Mouse (Mus musculus): Measurements from ENCODE around the gene Egln1. TPM values are rescaled to one million over a fixed set of nuclear protein-coding genes. Genes with fewer than 3 reads are reported as not detected.

Gene Egln1
- polyA plus RNA-seq (2016; fragmentation: Nextera tagmentation; extraction: Ambion mirVana), result 9.9 and 10.1 TPM in 2 replicates

GRCm38 (mm10) chr8:124949209-124950068, at the start of gene Egln1:
Gene Egln1 (minus strand): TSS chr8:124949324.
- Histone ChIP-seq H3K4me3 (peak within 1 kb of the TSS; percentile 90), H3K36me3 (peaks cover 11% of the 10 kb centered on the region), H3K27me3 (ENCODE audit: low read depth, poor library complexity, severe bottlenecking) (no peaks in the 10 kb centered on the region), H3K9me3 (replicated peaks) (no peaks in the 10 kb centered on the region), H3K27ac (peak within 1 kb of the TSS; percentile 97), H3K4me1 (peaks cover 41% of the 10 kb centered on the region)
- 7% methylated on average over 90 of the region's 98 CpGs for WGBS
- DNase-seq (ENCODE audit: low spot score), result peak; percentile 85

- Histone ChIP-seq H3K9me3 (replicated peaks) (no peaks in the 10 kb centered on the region), H3K4me1 (peaks cover 8% of the 10 kb centered on the region; the same call in 1 of the 2 replicates), H3K27ac (no peak overlapping the region), H3K36me3 (no peaks in the 10 kb centered on the region), H3K27me3 (ENCODE audit: low read depth, poor library complexity, severe bottlenecking) (peaks cover 14% of the 10 kb centered on the region), H3K4me3 (no peak overlapping the region)
- 81% methylated on average over 2 of the region's 2 CpGs for WGBS
- DNase-seq (ENCODE audit: low spot score), result no peak
Observed at GRCm38 (mm10) chr8:124995776-124996175, 46.7 kb upstream of the Egln1 start.

DNA sequence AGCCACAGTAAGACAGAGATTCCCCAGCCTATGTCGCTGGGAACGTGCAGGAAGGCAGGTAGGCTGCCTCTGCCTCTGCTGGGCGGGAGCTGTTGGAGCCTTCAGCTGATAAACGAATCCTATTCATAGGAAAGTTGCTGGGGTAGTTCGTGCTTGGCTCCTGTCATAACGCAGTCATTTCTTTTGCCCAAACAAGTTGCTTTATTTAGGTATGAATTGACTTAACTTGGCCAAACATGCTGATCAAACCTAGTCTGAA, 42.5 kb upstream of the Egln1 start:
- Histone ChIP-seq H3K36me3 (no peaks in the 10 kb centered on the region), H3K9me3 (replicated peaks) (no peaks in the 10 kb centered on the region), H3K27me3 (ENCODE audit: low read depth, poor library complexity, severe bottlenecking) (peaks cover 14% of the 10 kb centered on the region), H3K4me1 (peaks cover 8% of the 10 kb centered on the region; the same call in 1 of the 2 replicates), H3K27ac (no peak overlapping the region), H3K4me3 (no peak overlapping the region)
- DNase-seq (ENCODE audit: low spot score), result no peak
- WGBS, result 27% methylated on average over 6 of the region's 6 CpGs

DNA sequence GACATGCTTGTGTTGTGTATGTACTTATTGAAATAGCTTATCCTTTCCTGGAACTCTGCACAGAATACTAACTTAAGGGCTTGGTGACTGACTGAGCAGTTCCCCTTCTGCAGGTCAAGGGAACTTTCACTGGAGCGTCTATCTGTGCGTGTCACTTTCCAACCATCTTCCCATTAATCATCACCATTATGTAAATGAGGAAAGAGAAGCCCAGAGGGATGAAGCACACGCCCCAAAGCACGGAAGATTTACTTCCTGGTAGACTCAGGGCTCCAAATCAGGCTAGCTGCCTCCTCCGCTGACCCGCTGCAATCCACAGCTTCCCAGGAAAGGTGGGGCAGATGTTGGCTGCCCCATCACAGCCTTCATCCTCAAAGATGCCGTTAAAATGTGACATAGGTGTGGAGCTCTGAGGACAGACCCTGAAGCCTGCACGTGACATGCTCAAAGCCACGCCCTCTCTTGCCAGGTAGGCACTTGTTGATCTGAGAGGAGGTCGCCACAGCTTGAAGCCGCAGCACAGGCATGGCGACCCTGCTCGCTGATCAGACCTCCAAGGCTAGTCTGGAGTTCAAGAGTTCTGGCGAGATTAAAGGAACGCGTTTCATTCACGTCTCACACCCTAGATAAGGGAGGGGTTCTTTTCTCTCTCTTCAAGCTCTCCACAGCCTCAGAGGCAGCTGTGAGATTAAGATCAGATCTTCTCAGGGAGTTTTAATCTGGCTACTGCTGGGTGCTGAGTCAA, 42.0 kb upstream of the Egln1 start:
- Histone ChIP-seq H3K9me3 (replicated peaks) (no peaks in the 10 kb centered on the region), H3K27me3 (ENCODE audit: low read depth, poor library complexity, severe bottlenecking) (peaks cover 14% of the 10 kb centered on the region), H3K27ac (no peak overlapping the region), H3K4me3 (peak overlapping the region; percentile 17; the same call in 1 of the 2 replicates), H3K36me3 (no peaks in the 10 kb centered on the region), H3K4me1 (peaks cover 8% of the 10 kb centered on the region; the same call in 1 of the 2 replicates)
- 18% methylated on average over 17 of the region's 17 CpGs for WGBS
- DNase-seq (ENCODE audit: low spot score), result no peak

DNA sequence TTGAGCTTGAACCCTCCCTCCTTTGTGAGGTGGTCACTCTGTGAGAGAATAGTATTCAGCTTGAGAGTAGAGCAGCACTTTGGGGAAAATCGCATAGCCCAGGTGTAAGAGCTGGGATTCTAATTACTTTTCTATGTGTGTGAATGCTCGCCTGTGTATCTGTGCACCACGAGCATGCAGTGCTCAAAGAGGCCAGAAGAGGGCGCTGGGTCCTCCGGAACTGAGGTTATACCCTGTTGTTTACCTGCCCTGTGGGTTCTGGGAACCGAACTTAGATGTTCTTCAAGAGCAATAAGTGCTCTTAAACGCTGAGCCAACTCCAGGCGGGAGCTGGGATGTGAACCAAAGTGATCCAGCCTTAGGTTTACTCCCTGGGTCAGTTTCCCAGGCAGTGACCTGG, 31.7 kb upstream of the Egln1 start:
- Histone ChIP-seq H3K36me3 (no peaks in the 10 kb centered on the region), H3K27ac (no peak overlapping the region), H3K9me3 (replicated peaks) (peaks cover 2% of the 10 kb centered on the region; the same call in 1 of the 2 replicates), H3K4me3 (no peak overlapping the region), H3K27me3 (ENCODE audit: low read depth, poor library complexity, severe bottlenecking) (no peaks in the 10 kb centered on the region), H3K4me1 (no peaks in the 10 kb centered on the region)
- no peak for DNase-seq (ENCODE audit: low spot score)
- 78% methylated on average over 8 of the region's 8 CpGs for WGBS

GRCm38 (mm10) chr8:124980036-124980435, 30.9 kb upstream of the Egln1 start:
- WGBS, result 95% methylated on average over 3 of the region's 3 CpGs
- Histone ChIP-seq H3K36me3 (no peaks in the 10 kb centered on the region), H3K27me3 (ENCODE audit: low read depth, poor library complexity, severe bottlenecking) (no peaks in the 10 kb centered on the region), H3K9me3 (replicated peaks) (peaks cover 2% of the 10 kb centered on the region; the same call in 1 of the 2 replicates), H3K4me3 (no peak overlapping the region), H3K27ac (no peak overlapping the region), H3K4me1 (no peaks in the 10 kb centered on the region)
- no peak for DNase-seq (ENCODE audit: low spot score)

DNA sequence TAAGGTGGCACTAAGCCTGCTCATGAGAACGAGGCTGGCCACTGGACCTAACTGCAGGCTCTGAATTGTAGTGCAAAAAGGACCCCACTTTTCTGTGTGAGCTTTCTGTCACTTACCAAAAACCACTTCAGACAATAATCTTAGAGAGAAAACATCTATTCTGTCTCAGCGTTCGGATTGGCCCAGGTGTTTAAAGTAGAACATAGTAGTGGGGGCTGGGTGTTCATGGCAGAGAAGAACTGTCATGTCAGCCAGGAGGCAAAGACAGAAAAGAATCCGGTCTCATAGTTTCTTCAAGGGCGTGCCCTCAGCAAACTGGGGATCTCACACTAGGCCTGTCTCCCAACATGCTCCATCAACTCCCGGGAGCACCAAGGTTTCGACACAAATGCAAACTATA, 28.9 kb upstream of the Egln1 start:
- no peak for DNase-seq (ENCODE audit: low spot score)
- H3K4me3 ChIP-seq, result no peak overlapping the region
- no peaks in the 10 kb centered on the region for H3K36me3 ChIP-seq
- WGBS, result 91% methylated on average over 7 of the region's 7 CpGs
- H3K9me3 ChIP-seq (replicated peaks), result peaks cover 2% of the 10 kb centered on the region; the same call in 1 of the 2 replicates
- no peaks in the 10 kb centered on the region for H3K27me3 ChIP-seq (ENCODE audit: low read depth, poor library complexity, severe bottlenecking)
- H3K4me1 ChIP-seq, result no peaks in the 10 kb centered on the region
- no peak overlapping the region for H3K27ac ChIP-seq

- Histone ChIP-seq H3K4me3 (no peak overlapping the region), H3K36me3 (no peaks in the 10 kb centered on the region), H3K27me3 (ENCODE audit: low read depth, poor library complexity, severe bottlenecking) (no peaks in the 10 kb centered on the region), H3K4me1 (no peaks in the 10 kb centered on the region), H3K9me3 (replicated peaks) (peaks cover 2% of the 10 kb centered on the region; the same call in 1 of the 2 replicates), H3K27ac (no peak overlapping the region)
- no peak for DNase-seq (ENCODE audit: low spot score)
- WGBS, result 93% methylated on average over 6 of the region's 6 CpGs
Observed at GRCm38 (mm10) chr8:124976211-124976610, 27.1 kb upstream of the Egln1 start.

GRCm38 (mm10) chr8:124974254-124974653, 25.1 kb upstream of the Egln1 start:
- H3K9me3 ChIP-seq (replicated peaks), result no peaks in the 10 kb centered on the region
- no peak overlapping the region for H3K27ac ChIP-seq
- H3K36me3 ChIP-seq, result no peaks in the 10 kb centered on the region
- H3K4me1 ChIP-seq, result peaks cover 6% of the 10 kb centered on the region
- no peak overlapping the region for H3K4me3 ChIP-seq
- H3K27me3 ChIP-seq (ENCODE audit: low read depth, poor library complexity, severe bottlenecking), result no peaks in the 10 kb centered on the region
- WGBS, result 87% methylated on average over 4 of the region's 4 CpGs
- no peak for DNase-seq (ENCODE audit: low spot score)

- WGBS, result 81% methylated on average over 8 of the region's 8 CpGs
- DNase-seq (ENCODE audit: low spot score), result no peak
- H3K27me3 ChIP-seq (ENCODE audit: low read depth, poor library complexity, severe bottlenecking), result no peaks in the 10 kb centered on the region
- peaks cover 12% of the 10 kb centered on the region for H3K4me1 ChIP-seq
- H3K36me3 ChIP-seq, result no peaks in the 10 kb centered on the region
- H3K4me3 ChIP-seq, result no peak overlapping the region
- H3K27ac ChIP-seq, result no peak overlapping the region
- H3K9me3 ChIP-seq (replicated peaks), result no peaks in the 10 kb centered on the region
Observed at GRCm38 (mm10) chr8:124973221-124973620, 24.1 kb upstream of the Egln1 start.

GRCm38 (mm10) chr8:124970312-124970933, 21.3 kb upstream of the Egln1 start:
- no peaks in the 10 kb centered on the region for H3K9me3 ChIP-seq (replicated peaks)
- no peaks in the 10 kb centered on the region for H3K36me3 ChIP-seq
- no peaks in the 10 kb centered on the region for H3K27me3 ChIP-seq (ENCODE audit: low read depth, poor library complexity, severe bottlenecking)
- H3K27ac ChIP-seq, result no peak overlapping the region
- DNase-seq (ENCODE audit: low spot score), result no peak
- H3K4me3 ChIP-seq, result no peak overlapping the region
- peaks cover 12% of the 10 kb centered on the region for H3K4me1 ChIP-seq
- WGBS, result 74% methylated on average over 6 of the region's 6 CpGs

DNA sequence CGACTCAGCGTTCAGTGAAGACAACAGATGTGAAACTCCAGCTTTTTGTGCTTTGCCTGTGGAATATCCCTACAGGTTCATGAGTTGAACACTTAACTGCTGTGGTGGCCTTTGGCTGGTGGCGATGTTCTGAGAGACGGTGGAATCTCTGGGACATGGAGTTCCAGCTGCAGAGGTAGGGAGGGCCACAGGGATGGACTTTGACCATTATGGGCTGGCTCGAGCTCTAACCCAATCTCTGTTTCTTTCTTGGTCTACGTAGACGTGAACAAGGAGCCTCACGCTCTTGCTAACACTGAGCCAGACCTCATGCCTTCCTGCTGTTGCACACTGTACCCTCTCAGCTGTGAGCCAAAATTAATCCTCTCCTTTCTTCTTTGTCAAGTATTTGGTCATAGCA, 15.8 kb upstream of the Egln1 start:
- no peak for DNase-seq (ENCODE audit: low spot score)
- H3K27me3 ChIP-seq (ENCODE audit: low read depth, poor library complexity, severe bottlenecking), result no peaks in the 10 kb centered on the region
- no peaks in the 10 kb centered on the region for H3K36me3 ChIP-seq
- H3K9me3 ChIP-seq (replicated peaks), result no peaks in the 10 kb centered on the region
- 94% methylated on average over 8 of the region's 8 CpGs for WGBS
- peaks cover 17% of the 10 kb centered on the region for H3K4me1 ChIP-seq
- H3K27ac ChIP-seq, result no peak overlapping the region
- no peak overlapping the region for H3K4me3 ChIP-seq

GRCm38 (mm10) chr8:124963246-124963645, 14.1 kb upstream of the Egln1 start:
- WGBS, result 90% methylated on average over 5 of the region's 5 CpGs
- no peak overlapping the region for H3K27ac ChIP-seq
- DNase-seq (ENCODE audit: low spot score), result no peak
- H3K27me3 ChIP-seq (ENCODE audit: low read depth, poor library complexity, severe bottlenecking), result no peaks in the 10 kb centered on the region
- H3K4me1 ChIP-seq, result peaks cover 17% of the 10 kb centered on the region
- H3K9me3 ChIP-seq (replicated peaks), result no peaks in the 10 kb centered on the region
- H3K36me3 ChIP-seq, result no peaks in the 10 kb centered on the region
- H3K4me3 ChIP-seq, result no peak overlapping the region

Measured in limb, embryonic 10.5 days (tissue).